Mouse (Mus musculus) thymus, adult 2 months (tissue): ENCODE data around the gene Galnt7. TPM values are rescaled to one million over a fixed set of nuclear protein-coding genes. Genes with fewer than 3 reads are reported as not detected.

Experiments
- DNase-seq: peaks from one replicate; pipeline ENCODE4 v3.0.0; 2021
- H3K27ac ChIP-seq: fragments of 200-500 bp; 2 replicates; pipeline ENCODE4 v1.5.1; 2012; ENCODE audit warnings: low read length, control low read depth; ENCODE audit not compliant: control insufficient read depth, insufficient read depth
- H3K27me3 ChIP-seq: fragments of 200-500 bp; 2 replicates; pipeline ENCODE4 v1.6.1; 2012; ENCODE audit warnings: mild to moderate bottlenecking, low read length, moderate library complexity, mixed read lengths; ENCODE audit not compliant: control insufficient read depth, insufficient read depth
- H3K36me3 ChIP-seq: fragments of 200-500 bp; 2 replicates; pipeline ENCODE4 v1.6.1; 2012; ENCODE audit warnings: mild to moderate bottlenecking, low read length, moderate library complexity; ENCODE audit not compliant: control insufficient read depth, insufficient read depth
- H3K4me1 ChIP-seq: fragments of 200-500 bp; replicated peaks from 2 replicates; pipeline ENCODE4 v1.6.1; 2012; ENCODE audit warnings: low read length; ENCODE audit not compliant: control insufficient read depth, insufficient read depth
- H3K4me3 ChIP-seq: fragments of 200-500 bp; 2 replicates; pipeline ENCODE4 v1.5.1; 2012; ENCODE audit warnings: mild to moderate bottlenecking, low read length, control low read depth, moderate library complexity; ENCODE audit not compliant: control insufficient read depth, insufficient read depth
- CTCF ChIP-seq: fragments of 200-500 bp; IDR thresholded peaks from 2 replicates; pipeline ENCODE4 v1.5.1; 2012; ENCODE audit warnings: mild to moderate bottlenecking, control low read depth, low read length, moderate library complexity, borderline replicate concordance; ENCODE audit not compliant: control insufficient read depth, poor library complexity, insufficient read depth; ENCODE audit errors: extremely low read depth
- POLR2A ChIP-seq: fragments of 200-500 bp; IDR thresholded peaks from 2 replicates; pipeline ENCODE4 v1.6.1; 2012; ENCODE audit warnings: mild to moderate bottlenecking, low read length, control low read depth, moderate library complexity; ENCODE audit not compliant: control insufficient read depth, poor library complexity, insufficient read depth; ENCODE audit errors: extremely low read depth
- WGBS: fragments of 180-500 bp; shearing (Covaris S2); methylation state at CpG from one replicate; pipeline ENCODE4 v1.1.7; 2018; 5-methylcytosine and 5-hydroxymethylcytosine counted together
- polyA plus RNA-seq: library from polyadenylated mRNA; depleted of rRNA; stranded (reverse); fragments of >200 nt; gene quantifications from 2 replicates; pipeline ENCODE4 v1.2.3, GENCODE M21; 2012

Galnt7 gene
- polyA plus RNA-seq, 1 experiment: 9.1 TPM

DNA sequence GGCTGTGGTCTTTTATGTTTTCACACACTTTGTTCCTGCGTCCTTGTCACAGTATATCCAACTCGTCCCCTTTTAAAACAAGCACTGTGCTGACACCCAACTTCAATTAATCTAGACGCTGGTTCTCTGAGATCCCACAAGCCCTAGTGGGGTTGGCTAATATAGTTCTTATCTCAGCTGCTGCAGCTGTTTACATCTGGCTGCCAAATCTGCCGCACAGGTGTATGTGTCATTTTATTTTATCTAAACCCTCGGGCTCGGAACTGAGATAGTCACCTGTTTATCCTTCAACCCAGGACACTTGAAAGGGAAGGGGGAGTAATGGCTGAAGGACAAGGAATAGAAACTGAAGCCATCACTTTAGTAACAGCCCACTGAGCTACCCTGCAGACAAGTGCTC is 8.6 kb downstream of the Galnt7 start:
- no peak for DNase-seq
- no peak overlapping the region for H3K27ac ChIP-seq
- no peaks in the 10 kb centered on the region for H3K27me3 ChIP-seq
- H3K4me1 ChIP-seq: no peaks in the 10 kb centered on the region; the same call in 1 of the 2 replicates
- 49% methylated on average over 6 of the region's 6 CpGs for WGBS
- H3K36me3 ChIP-seq: no peaks in the 10 kb centered on the region
- no peak overlapping the region for H3K4me3 ChIP-seq
- TF ChIP-seq POLR2A (no peak), CTCF (no peak)

- TF ChIP-seq CTCF: no peak
- TF ChIP-seq POLR2A: no peak
- Histone ChIP-seq H3K27ac (no peak overlapping the region), H3K4me1 (peaks cover 9% of the 10 kb centered on the region)
These were observed 10.1 kb downstream of the Galnt7 start for GRCm38 (mm10) chr8:57642722-57643121.

GRCm38 (mm10) chr8:57638925-57639324 is 13.9 kb downstream of the Galnt7 start:
- 95% methylated on average over 6 of the region's 6 CpGs for WGBS
- DNase-seq: no peak
- H3K36me3 ChIP-seq: no peaks in the 10 kb centered on the region
- H3K27me3 ChIP-seq: no peaks in the 10 kb centered on the region
- no peak overlapping the region for H3K4me3 ChIP-seq
- H3K4me1 ChIP-seq: peaks cover 14% of the 10 kb centered on the region
- H3K27ac ChIP-seq: no peak overlapping the region
- no peak for TF ChIP-seq POLR2A
- TF ChIP-seq CTCF: no peak

More at GRCm38 (mm10) chr8:57642722-57643121, 10.1 kb downstream of the Galnt7 start:
- H3K27me3 ChIP-seq: no peaks in the 10 kb centered on the region
- 95% methylated on average over 5 of the region's 5 CpGs for WGBS
- DNase-seq: no peak
- no peaks in the 10 kb centered on the region for H3K36me3 ChIP-seq
- H3K4me3 ChIP-seq: no peak overlapping the region

GRCm38 (mm10) chr8:57637599-57638280 is 15.1 kb downstream of the Galnt7 start:
- Histone ChIP-seq H3K4me3 (no peak overlapping the region), H3K4me1 (peaks cover 14% of the 10 kb centered on the region), H3K27ac (no peak overlapping the region), H3K36me3 (no peaks in the 10 kb centered on the region), H3K27me3 (no peaks in the 10 kb centered on the region)
- TF ChIP-seq POLR2A (no peak), CTCF (no peak)
- WGBS: 36% methylated on average over 15 of the region's 15 CpGs
- peak; percentile 36 for DNase-seq

DNA sequence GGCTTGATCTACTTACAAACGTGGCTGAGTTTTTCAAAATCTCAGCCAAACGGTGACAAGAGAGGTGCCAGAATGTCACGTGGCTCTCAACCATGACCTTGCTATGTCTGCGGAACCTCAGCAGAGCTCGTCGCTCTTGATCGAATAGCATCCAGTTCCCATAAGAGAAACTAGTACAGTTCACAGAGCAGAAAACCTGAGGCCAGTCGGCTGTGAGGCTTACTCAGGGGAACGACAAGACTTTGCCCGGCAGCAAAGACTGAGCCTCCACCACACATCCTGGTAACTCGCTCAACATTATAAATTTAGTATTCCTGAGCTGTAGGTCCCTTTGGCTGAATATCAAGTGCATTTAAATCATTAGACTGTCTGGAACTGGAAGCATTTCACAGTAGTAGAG is 16.1 kb downstream of the Galnt7 start:
- 95% methylated on average over 11 of the region's 11 CpGs for WGBS
- no peak for TF ChIP-seq CTCF
- no peak for TF ChIP-seq POLR2A
- DNase-seq: no peak

DNA sequence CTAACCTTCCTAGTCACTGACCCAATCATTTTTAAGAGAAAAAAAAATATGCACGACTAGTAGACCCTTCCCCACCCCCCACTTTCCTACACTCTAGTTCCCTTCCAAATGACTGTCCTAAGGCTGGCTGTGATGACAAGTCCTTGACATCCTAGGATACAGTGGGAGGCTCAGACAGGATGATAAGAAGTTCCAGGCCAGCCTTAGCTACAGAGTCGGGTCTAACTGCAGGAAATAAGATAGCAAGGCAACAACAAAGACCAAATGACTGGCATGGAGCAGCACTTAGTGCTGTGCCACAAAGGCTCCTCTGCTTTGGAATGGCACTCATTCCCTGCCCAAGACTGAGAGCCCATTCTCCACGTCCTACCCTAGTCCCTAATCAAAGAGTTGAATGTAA is 16.6 kb downstream of the Galnt7 start:
- Histone ChIP-seq H3K4me1 (peaks cover 14% of the 10 kb centered on the region), H3K4me3 (no peak overlapping the region), H3K27ac (no peak overlapping the region), H3K27me3 (no peaks in the 10 kb centered on the region), H3K36me3 (no peaks in the 10 kb centered on the region)
- 81% methylated on average over 3 of the region's 3 CpGs for WGBS
- no peak for DNase-seq
- no peak for TF ChIP-seq POLR2A
- TF ChIP-seq CTCF: no peak

More for the DNA sequence above, 16.1 kb downstream of the Galnt7 start:
- Histone ChIP-seq H3K36me3 (no peaks in the 10 kb centered on the region), H3K4me1 (peaks cover 14% of the 10 kb centered on the region), H3K27me3 (no peaks in the 10 kb centered on the region), H3K27ac (no peak overlapping the region), H3K4me3 (no peak overlapping the region)
